Mouse (Mus musculus): ENCODE measurements at regions not wholly inside any gene's neighbourhood (a gene's known extent, or its start where the extent isn't known, plus 50 kb on each side); places are given as distances from the start of the nearest gene placed in this dataset.

- peak; percentile 88 for DNase-seq
Measured at GRCm38 (mm10) chr15:53399663-53400553, 484.8 kb upstream of the Gm7489 start.

- no peak for DNase-seq
Measured at GRCm38 (mm10) chr15:53400554-53400846, 484.2 kb upstream of the Gm7489 start.
